ENCODE assay signal across 8 mouse cellular contexts in genomic region chr9:69092119-69093013, GRCm38 (mm10).
DNase-seq lines count a peak whose midpoint lies in the region; ATAC-seq lines count a peak whose summit lies in the region.

No protein-coding gene starts in this region.

- H3K27ac ChIP-seq in embryonic facial prominence, embryonic 15.5 days (replicated peaks): peak overlapping the region; percentile 17; the same call in 1 of the 2 replicates

- intact Hi-C loops in heart, postnatal 10 days (cut with DNase I): no loop called here

- no peaks in the 10 kb centered on the region for H3K36me3 ChIP-seq in embryonic facial prominence, embryonic 15.5 days

- H3K4me1 ChIP-seq in embryonic facial prominence, embryonic 15.5 days: peaks cover 12% of the 10 kb centered on the region; the same call in 1 of the 2 replicates

- no peak overlapping the region for H3K4me3 ChIP-seq in embryonic facial prominence, embryonic 15.5 days (replicated peaks)

- DNase-seq in ES-CJ7 (ENCODE audit: low read depth, low spot score): peak; percentile 7
- DNase-seq in adrenal gland, postnatal 10 days: peak; percentile 94
- peak; percentile 95 to 96 for DNase-seq in heart, postnatal 10 days
- DNase-seq in layer of hippocampus, postnatal 10 days (ENCODE audit: low spot score in 2 of 2): peak; percentile 34 to 64
- DNase-seq in lung, postnatal 10 days: peak; percentile 95
- DNase-seq in testis, postnatal 10 days (ENCODE audit: low spot score): peak; percentile 91

- H3K9me3 ChIP-seq in embryonic facial prominence, embryonic 15.5 days (replicated peaks): no peaks in the 10 kb centered on the region

- H3K27me3 ChIP-seq in embryonic facial prominence, embryonic 15.5 days: no peaks in the 10 kb centered on the region

- H3K4me2 ChIP-seq in embryonic facial prominence, embryonic 15.5 days (replicated peaks): no peak overlapping the region

- ATAC-seq in embryonic facial prominence, embryonic 15.5 days (ENCODE audit: insufficient number of reproducible peaks, low FRiP score, low TSS enrichment, low read depth): no peak
- ATAC-seq in megakaryocyte, adult 5-6 weeks (ENCODE audit: poor library complexity, severe bottlenecking): no peak

- no peak overlapping the region for H3K9ac ChIP-seq in embryonic facial prominence, embryonic 15.5 days

- WGBS in embryonic facial prominence, embryonic 15.5 days: 55% methylated on average over 15 of the region's 15 CpGs

Comparison
In these comparisons a context has a peak if more than half of its experiments do, and no peak if none do; other contexts are left out.
1. DNase-seq: peak in every context shown above with its lines; median percentile 96 in heart, postnatal 10 days; 95 in lung, postnatal 10 days; 94 in adrenal gland, postnatal 10 days; 91 in testis, postnatal 10 days; 49 in layer of hippocampus, postnatal 10 days; 7 in ES-CJ7.